Mouse (Mus musculus) embryo, embryonic 10 days (tissue): Measurements from ENCODE around the gene Nutf2-ps1.

ENCODE experiments used
- DNase-seq: peaks from one replicate; pipeline ENCODE4 v3.0.0-alpha.2; 2015; ENCODE audit warnings: low spot score

The Nutf2-ps1 gene

GRCm38 (mm10) chr19:53568553-53568952 is 20.3 kb downstream of the Nutf2-ps1 start:
- no peak for DNase-seq

- DNase-seq = peak; percentile 48
Observed at GRCm38 (mm10) chr19:53567864-53568263, 21.0 kb downstream of the Nutf2-ps1 start.

GRCm38 (mm10) chr19:53565565-53566277 is 23.1 kb downstream of the Nutf2-ps1 start:
- no peak for DNase-seq

- no peak for DNase-seq
Observed at GRCm38 (mm10) chr19:53564174-53564573, 24.7 kb downstream of the Nutf2-ps1 start.

DNA sequence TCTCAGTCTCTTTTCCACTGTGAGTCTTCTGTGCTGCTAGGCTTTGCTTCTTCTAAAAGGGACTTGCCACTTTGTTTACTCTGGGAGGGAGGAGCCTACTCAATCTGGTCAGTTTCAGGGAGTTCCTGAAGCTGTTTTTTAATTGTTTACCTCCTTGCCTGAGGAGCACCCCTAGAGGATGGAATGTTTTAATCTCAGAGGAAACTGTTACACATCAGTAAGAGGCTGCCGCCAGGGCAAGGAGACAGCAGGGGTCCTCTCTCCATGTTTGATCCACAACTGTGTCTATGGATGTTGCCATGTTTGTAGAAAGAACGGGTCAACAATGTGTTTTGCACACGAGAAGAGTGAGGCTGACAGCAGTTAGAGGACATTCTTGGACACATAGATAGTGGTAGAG is 28.4 kb downstream of the Nutf2-ps1 start:
- no peak for DNase-seq

GRCm38 (mm10) chr19:53557267-53557936 is 31.5 kb downstream of the Nutf2-ps1 start:
- DNase-seq = no peak

DNA sequence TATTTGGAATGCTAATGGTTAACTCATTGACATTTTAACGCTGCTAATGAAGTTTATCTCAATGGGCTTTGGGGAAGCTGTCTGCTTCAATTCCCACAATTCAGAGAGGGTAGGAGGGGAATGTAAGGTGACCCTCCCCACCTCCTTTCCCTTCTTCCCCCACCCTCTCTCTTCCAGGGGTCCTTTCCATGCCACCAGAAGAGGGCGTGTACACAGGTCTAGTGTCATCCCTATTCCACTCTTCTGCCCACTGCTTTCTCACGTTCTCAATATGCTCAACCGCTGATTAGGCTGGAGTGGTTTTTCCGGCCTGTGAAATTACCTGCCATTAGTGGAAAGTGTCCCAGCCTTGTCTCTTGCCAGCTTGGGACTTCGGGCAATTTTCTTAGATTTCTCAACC is 32.0 kb downstream of the Nutf2-ps1 start:
- DNase-seq = no peak

GRCm38 (mm10) chr19:53554981-53555616 is 33.8 kb downstream of the Nutf2-ps1 start:
- no peak for DNase-seq

- DNase-seq = no peak
Observed at GRCm38 (mm10) chr19:53554402-53554801, 34.5 kb downstream of the Nutf2-ps1 start.

DNA sequence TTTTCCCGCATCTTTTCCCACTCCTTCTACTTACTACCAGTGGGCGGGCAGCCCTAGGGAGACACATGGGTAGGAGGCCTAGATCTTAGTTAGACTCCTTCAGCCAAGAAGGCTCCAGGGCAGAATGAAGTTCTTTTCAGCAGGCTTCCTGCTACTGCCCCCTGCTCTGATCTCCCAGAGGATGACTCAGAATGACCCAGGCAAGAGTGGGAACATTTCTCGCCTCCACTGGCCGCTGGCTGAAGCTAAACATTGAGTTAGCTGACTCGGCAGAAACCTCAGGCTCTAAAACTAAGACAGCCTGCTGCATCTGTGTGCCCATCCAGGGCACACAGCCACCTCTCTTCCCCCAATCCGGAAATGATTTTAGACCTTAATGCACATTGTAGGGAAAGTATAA is 36.1 kb downstream of the Nutf2-ps1 start:
- no peak for DNase-seq

- DNase-seq = peak; percentile 51
Observed at GRCm38 (mm10) chr19:53552216-53552786, 36.6 kb downstream of the Nutf2-ps1 start.

DNA sequence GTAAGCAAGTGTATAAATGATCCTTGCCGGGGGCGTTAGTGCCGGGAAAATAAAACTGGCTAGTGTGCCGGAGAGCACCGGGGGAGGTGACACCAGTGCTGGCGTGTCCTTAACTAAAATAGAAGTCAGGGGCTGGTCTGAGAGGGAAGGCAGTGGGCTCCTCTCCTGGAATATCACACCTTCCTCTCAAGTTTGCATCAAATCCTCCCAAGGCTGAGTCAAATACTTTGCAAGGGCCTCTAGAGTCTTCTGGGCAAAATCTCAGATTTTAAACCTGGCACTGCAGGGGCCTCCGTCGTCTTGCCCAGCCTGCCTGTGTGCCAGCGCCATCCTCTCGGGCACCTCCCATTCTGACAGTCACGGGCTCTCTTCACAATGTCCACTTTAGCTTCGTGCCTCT is 37.9 kb downstream of the Nutf2-ps1 start:
- no peak for DNase-seq

- peak; percentile 52 for DNase-seq
Observed at GRCm38 (mm10) chr19:53547597-53547996, 41.3 kb downstream of the Nutf2-ps1 start.

GRCm38 (mm10) chr19:53544923-53545561 is 43.8 kb downstream of the Nutf2-ps1 start:
- DNase-seq = no peak

DNA sequence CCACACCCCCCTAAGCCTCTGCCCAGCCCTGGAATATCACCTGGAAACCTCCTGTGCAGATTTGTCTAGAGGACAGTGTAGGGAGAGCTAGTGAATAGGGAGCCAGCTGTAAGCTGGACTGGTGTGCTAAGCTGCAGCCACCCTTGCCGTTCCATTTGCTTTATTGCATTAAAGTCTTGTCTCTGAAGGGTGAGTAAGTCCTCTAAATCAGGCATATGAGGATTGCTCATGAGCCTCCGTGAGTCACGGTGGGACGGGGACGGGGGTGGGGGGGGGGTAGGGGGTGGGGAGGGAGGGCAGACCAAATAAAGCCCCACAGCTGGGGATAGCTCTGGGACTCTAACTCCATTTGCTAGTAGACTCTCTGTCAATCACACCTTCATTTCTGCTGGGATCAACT is 45.3 kb downstream of the Nutf2-ps1 start:
- DNase-seq = no peak

DNA sequence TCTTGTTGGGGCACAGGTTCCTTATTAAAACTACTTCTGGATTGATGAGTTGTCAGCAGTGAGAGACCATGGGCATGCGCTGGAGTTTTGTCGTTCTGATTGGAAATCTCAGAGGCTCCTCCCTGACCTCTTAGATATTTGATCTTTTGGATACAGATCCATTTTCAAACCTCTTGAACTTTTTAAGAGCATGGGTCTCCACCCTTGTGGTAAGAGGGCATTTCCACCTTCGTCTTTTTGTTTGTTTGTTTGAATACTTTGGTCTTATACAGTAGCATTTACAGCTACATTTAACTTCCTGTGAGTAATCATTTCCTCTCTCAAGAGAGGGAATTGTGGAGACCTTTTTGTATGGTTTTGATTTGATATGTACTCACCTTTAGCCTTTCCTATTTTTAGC is 49.6 kb downstream of the Nutf2-ps1 start:
- no peak for DNase-seq

DNA sequence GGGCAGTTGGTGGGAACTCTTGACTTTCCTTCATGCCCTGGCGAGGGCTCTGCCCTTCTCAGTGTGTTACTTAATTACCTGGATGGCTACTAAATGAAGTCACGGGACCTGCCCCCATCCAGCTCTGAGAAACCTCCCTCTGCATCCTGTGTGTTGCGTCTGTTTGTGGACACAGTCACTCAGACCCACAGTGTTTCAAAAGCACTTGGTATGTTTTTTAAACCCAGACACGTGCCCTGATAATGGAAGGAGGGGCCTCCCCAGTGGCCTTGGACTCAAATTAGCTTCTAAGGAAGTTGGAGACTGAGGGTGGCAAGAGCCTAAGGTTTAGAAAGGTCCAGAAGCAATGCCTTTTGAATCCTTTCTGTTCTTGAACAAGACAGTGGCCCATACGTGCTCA is 50.1 kb downstream of the Nutf2-ps1 start:
- DNase-seq = no peak
